Mouse (Mus musculus) forebrain, embryonic 10.5 days (tissue): ENCODE measurements around the gene Isoc2a. TPM values are rescaled to one million over a fixed set of nuclear protein-coding genes. Genes with fewer than 3 reads are reported as not detected.
A peak's percentile ranks its signal among the peaks of the same experiment; 100 is the strongest.

Experiments used
- DNase-seq: peaks from one replicate; pipeline ENCODE4 v3.0.0-alpha.2; 2017; ENCODE audit warnings: low spot score; ENCODE audit errors: extremely low spot score
- H3K27ac ChIP-seq: fragments of 300-500 bp; sonication (generic); 2 replicates; pipeline ENCODE4 v1.5.1; 2016; ENCODE audit warnings: mild to moderate bottlenecking
- H3K27me3 ChIP-seq: fragments of 300-500 bp; sonication (generic); 2 replicates; pipeline ENCODE4 v1.6.1; 2016; ENCODE audit warnings: mild to moderate bottlenecking; ENCODE audit not compliant: poor library complexity, severe bottlenecking
- H3K36me3 ChIP-seq: fragments of 300-500 bp; sonication (generic); replicated peaks from 2 replicates; pipeline ENCODE4 v1.6.1; 2016; ENCODE audit warnings: mild to moderate bottlenecking, moderate library complexity
- H3K4me1 ChIP-seq: fragments of 300-500 bp; sonication (generic); 2 replicates; pipeline ENCODE4 v1.6.1; 2016
- H3K4me3 ChIP-seq: fragments of 300-500 bp; sonication (generic); 2 replicates; pipeline ENCODE4 v1.5.1; 2016; ENCODE audit warnings: mild to moderate bottlenecking, moderate library complexity
- H3K9me3 ChIP-seq: fragments of 300-500 bp; sonication (generic); 2 replicates; pipeline ENCODE4 v1.6.1; 2016; ENCODE audit warnings: mild to moderate bottlenecking, moderate library complexity
- WGBS: fragments of 180-500 bp; shearing (Covaris S2); methylation state at CpG from one replicate; pipeline ENCODE4 v1.1.7; 2016; 5-methylcytosine and 5-hydroxymethylcytosine counted together
- polyA plus RNA-seq: library from polyadenylated mRNA; unstranded; fragments of >200 nt; fragmentation: Nextera tagmentation; extraction: Ambion mirVana; gene quantifications from 2 replicates; pipeline ENCODE4 v1.2.1, GENCODE M21; 2016

Isoc2a gene
- polyA plus RNA-seq, 1 experiment from 2014 or later, result 0.73 TPM

DNA sequence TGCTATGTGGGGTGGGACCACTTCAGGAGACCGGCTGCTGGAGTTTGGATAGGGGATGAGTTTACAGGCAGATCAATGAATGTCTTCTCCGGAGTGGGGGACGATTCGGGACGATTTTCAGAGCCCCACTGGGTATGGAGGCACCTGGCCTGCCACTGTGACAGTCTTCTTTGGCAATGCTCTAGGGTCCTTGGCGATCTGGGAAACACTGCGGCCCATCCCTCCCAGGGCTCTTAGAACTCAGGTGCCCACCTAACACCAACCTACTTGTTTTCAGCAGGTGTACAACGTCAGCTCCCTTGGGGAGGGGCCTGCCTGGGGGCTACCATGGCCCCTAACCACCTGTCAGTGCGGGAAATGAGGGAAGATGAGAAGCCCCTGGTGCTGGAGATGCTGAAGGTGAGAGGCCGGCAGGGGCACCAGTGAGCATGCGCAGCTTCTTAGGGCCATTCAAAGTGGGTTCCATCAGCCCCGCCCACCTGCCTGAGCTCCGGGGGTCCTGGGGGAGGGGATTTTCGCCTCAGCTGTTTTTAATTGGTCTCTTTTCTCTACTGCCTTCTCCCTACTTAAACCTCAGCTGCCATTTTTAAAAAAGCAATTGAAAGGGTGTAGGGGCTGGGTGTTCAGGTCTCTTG lies 46.1 kb downstream of the Isoc2a start:
- WGBS, result 2% methylated on average over 14 of the region's 14 CpGs
- peak; percentile 88 for DNase-seq
- Histone ChIP-seq H3K9me3 (peaks cover 4% of the 10 kb centered on the region; the same call in 1 of the 2 replicates), H3K27me3 (no peaks in the 10 kb centered on the region), H3K4me3 (peak overlapping the region; percentile 53), H3K36me3 (peaks cover 37% of the 10 kb centered on the region), H3K4me1 (peaks cover 79% of the 10 kb centered on the region), H3K27ac (peak overlapping the region; percentile 92)

DNA sequence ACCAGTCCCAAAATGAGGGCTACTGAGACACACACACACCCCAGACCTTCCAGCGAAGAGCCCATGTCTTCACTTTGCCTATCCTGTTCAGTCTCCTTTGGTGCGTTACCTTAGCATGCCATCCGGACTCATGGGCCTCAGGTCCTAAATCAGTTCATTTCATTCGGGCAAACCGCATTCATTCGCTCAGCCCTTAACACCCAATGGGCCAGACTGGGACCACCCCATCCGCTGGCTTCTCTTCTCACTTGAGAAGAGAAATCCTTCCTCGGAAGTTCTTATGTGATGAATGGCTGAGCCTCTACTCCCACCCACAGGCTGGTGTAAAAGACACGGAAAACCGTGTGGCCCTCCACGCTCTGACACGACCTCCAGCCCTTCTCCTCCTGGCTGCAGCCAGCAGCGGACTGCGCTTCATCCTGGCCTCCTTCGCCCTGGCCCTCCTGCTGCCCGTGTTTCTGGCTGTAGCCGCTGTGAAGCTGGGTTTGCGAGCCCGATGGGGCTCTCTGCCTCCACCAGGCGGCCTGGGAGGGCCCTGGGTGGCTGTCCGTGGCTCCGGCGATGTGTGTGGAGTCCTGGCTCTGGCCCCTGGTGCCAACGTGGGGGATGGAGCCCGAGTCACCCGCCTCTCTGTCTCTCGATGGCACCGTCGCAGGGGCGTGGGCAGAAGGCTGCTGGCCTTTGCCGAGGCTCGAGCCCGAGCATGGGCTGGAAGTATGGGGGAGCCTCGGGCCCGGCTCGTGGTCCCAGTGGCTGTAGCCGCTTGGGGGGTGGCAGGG lies 46.8 kb downstream of the Isoc2a start:
- H3K36me3 ChIP-seq, result peaks cover 30% of the 10 kb centered on the region
- H3K4me1 ChIP-seq, result peaks cover 81% of the 10 kb centered on the region
- H3K4me3 ChIP-seq, result peak overlapping the region; percentile 53
- H3K9me3 ChIP-seq, result peaks cover 4% of the 10 kb centered on the region; the same call in 1 of the 2 replicates
- DNase-seq, result peak; percentile 64
- H3K27ac ChIP-seq, result peak overlapping the region; percentile 92
- no peaks in the 10 kb centered on the region for H3K27me3 ChIP-seq
- 4% methylated on average over 37 of the region's 37 CpGs for WGBS

DNA sequence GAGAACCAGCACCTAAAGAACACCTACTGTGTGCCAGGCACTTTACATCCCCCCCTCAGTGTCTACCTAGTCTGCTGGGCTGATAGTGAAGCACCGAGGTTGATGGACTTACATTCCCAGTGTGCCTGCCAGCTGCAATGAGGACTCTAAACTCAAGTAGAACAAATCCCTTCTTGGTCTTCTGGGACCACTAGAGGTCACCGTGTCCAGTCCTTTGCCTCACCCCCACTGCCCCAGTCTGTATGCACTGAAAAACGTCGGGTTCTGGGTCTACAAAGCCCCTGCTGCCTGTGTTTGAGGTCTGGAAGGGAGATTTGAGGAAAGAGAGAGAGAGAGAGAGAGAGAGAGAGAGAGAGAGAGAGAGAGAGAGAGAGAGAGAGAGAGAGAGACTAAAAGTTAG lies 47.5 kb downstream of the Isoc2a start:
- WGBS, result 4% methylated on average over 4 of the region's 4 CpGs
- Histone ChIP-seq H3K36me3 (peaks cover 23% of the 10 kb centered on the region), H3K27ac (peak overlapping the region; percentile 92), H3K4me1 (peaks cover 77% of the 10 kb centered on the region), H3K4me3 (peak overlapping the region; percentile 53), H3K9me3 (peaks cover 4% of the 10 kb centered on the region; the same call in 1 of the 2 replicates), H3K27me3 (no peaks in the 10 kb centered on the region)
- no peak for DNase-seq

DNA sequence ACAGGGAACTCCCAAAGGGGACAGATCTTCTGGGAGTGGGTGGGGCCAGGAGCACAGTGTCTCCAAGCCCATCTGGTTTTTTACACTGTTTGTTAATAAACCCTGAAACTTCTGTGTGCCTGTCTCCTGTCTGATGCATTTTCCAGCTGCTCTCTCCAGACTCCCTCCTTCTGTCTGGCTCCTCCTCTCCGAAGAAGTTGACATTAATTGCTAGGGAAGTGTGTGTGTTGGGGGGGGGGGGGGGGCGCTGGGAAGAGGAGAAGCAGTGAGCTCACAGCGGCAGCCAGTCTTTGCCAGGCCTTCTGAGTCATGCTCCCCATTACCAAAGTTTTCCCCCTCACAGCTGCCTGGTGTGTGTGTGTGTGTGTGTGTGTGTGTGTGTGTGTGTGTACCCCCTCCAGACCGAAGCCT lies 47.9 kb downstream of the Isoc2a start:
- H3K9me3 ChIP-seq, result peaks cover 4% of the 10 kb centered on the region; the same call in 1 of the 2 replicates
- no peaks in the 10 kb centered on the region for H3K27me3 ChIP-seq
- H3K4me3 ChIP-seq, result peak overlapping the region; percentile 53
- peaks cover 76% of the 10 kb centered on the region for H3K4me1 ChIP-seq
- WGBS, result 14% methylated on average over 3 of the region's 4 CpGs
- DNase-seq, result no peak
- H3K27ac ChIP-seq, result peak overlapping the region; percentile 92
- peaks cover 19% of the 10 kb centered on the region for H3K36me3 ChIP-seq

DNA sequence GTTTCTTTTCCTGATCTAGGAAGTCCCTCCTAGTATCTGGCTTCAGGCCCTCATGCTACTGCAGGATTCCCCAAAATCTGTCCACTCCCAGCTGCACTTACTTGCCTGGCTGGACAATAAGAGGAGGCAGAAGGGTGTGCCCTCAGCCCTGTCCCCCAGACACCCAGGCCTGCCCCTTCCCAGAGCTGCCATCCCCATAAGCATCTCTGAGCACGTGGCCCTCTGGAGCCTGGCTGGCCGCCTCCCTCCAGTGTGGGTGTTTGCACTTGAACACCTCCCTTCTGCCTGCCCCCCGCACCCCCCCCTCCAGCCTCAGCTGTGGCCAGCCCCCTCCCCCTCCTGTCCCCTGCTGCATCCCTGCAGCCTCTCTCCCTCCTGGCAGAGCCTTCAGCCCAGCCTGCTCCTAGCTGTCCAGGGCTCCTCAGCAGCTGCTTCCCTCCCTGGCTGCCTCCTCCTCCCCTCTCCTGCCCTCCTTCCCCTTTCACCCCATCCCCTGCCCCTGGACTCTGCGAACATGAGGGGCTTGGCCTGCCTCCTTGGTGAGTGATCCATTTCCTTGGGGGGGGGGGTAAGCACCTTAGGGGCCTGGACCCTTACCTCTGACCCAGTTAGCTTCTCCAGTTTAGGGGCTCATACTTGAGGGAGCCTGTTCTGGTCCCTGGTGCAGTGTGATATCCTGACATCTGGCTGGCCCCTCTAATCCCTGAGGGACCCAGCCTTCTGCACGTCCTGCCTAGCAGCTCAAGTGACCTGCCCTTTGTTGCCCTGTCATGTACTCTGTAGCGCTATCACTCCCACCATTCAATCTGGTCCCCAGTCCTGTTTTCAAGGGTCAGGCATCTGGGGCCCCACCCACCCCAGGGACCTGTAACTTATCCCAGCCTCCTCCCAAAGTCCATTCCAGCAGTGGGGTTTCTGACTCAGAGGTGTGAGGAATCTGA lies 48.8 kb downstream of the Isoc2a start, which contains the start of gene Ssc5d:
Gene Ssc5d, plus strand, starts transcription at position 345 of the 941 bp plus-strand sequence.
- Histone ChIP-seq H3K36me3 (peaks cover 11% of the 10 kb centered on the region), H3K27me3 (no peaks in the 10 kb centered on the region), H3K9me3 (0 out of 2 replicates have a peak, but pooled peaks cover 4% of the 10 kb centered on the region), H3K4me1 (peaks cover 70% of the 10 kb centered on the region), H3K27ac (peak within 1 kb of the TSS; percentile 92), H3K4me3 (peak within 1 kb of the TSS; percentile 53)
- peak; percentile 53 for DNase-seq
- 2% methylated on average over 6 of the region's 6 CpGs for WGBS

DNA sequence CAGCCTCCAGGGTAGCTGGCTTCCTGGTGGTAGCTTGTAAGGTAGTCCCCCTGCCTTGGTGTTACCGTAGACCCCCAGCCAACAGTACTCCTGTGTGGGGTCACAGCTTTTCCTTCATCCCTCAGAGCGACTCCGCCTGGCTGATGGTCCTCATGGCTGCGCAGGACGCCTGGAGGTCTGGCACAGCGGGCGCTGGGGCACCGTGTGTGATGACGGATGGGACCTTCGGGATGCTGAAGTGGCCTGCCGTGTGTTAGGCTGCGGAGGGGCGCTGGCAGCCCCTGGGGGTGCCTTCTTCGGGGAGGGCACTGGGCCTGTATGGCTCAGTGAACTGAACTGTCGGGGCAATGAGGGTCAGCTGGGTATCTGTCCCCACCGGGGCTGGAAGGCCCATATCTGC lies 49.9 kb downstream of the Isoc2a start:
- DNase-seq, result no peak
- Histone ChIP-seq H3K4me1 (peaks cover 59% of the 10 kb centered on the region), H3K27me3 (no peaks in the 10 kb centered on the region), H3K27ac (peak overlapping the region; percentile 92), H3K36me3 (no peaks in the 10 kb centered on the region), H3K9me3 (0 out of 2 replicates have a peak, but pooled peaks cover 4% of the 10 kb centered on the region), H3K4me3 (0 out of 2 replicates have a peak overlapping the region, but pooled peaks have one; percentile 29)
- 75% methylated on average over 16 of the region's 16 CpGs for WGBS

DNA sequence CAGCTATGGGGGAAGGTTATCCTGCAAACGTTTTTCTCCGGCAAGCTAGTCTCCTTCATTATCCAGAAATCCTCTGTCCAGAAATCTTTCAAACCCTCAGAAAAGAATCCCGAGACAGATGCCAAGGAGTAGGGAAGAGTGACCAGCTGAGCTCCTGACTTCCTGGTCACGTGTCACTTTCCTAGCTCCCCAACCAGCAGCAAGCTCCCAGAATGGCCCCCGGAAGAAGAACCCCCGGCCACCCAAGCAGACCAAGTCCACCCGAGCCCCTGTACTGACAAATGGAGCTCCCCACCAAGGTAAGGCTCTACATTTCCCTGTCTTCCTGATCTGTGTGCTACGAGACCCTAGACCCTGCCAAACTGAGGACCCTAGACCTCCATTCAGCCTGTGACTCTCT lies 50.8 kb downstream of the Isoc2a start:
- Histone ChIP-seq H3K36me3 (no peaks in the 10 kb centered on the region), H3K4me3 (no peak overlapping the region), H3K27me3 (no peaks in the 10 kb centered on the region), H3K27ac (peak overlapping the region; percentile 92), H3K9me3 (0 out of 2 replicates have a peak, but pooled peaks cover 4% of the 10 kb centered on the region), H3K4me1 (peaks cover 50% of the 10 kb centered on the region)
- DNase-seq, result no peak
- WGBS, result 68% methylated on average over 8 of the region's 8 CpGs

DNA sequence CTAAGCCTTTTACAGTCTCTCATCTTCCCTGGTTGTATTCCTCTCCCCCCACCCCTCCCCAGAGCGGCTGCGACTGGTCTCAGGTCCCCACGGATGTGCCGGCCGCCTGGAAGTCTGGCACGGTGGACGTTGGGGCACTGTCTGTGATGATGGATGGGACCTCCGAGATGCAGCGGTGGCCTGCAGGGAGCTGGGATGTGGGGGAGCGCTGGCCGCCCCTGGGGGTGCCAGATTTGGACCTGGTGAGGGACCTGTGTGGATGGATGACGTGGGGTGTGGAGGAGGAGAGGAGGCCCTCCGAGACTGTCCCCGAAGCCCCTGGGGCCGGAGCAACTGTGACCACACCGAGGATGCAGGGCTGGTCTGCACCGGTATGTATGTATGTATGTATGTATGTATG lies 51.4 kb downstream of the Isoc2a start:
- Histone ChIP-seq H3K4me1 (peaks cover 44% of the 10 kb centered on the region), H3K9me3 (0 out of 2 replicates have a peak, but pooled peaks cover 4% of the 10 kb centered on the region), H3K27ac (no peak overlapping the region), H3K4me3 (no peak overlapping the region), H3K27me3 (no peaks in the 10 kb centered on the region), H3K36me3 (no peaks in the 10 kb centered on the region)
- no peak for DNase-seq
- 86% methylated on average over 17 of the region's 17 CpGs for WGBS

DNA sequence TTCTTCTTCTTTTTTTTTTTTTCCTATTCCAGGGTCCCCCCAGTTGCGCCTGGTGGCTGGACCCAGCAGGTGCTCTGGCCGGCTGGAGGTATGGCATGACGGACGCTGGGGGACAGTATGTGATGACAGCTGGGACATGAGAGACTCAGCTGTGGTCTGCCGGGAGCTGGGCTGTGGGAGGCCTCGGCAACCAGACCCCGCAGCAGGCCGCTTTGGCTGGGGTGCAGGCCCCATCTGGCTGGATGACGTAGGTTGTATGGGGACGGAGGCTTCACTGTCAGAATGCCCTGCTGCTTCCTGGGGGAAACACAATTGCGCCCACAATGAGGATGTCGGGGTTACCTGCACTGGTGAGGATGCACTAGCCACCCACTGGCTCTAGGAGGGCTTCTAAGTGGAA lies 56.1 kb downstream of the Isoc2a start:
- 89% methylated on average over 12 of the region's 12 CpGs for WGBS
- Histone ChIP-seq H3K36me3 (no peaks in the 10 kb centered on the region), H3K9me3 (peaks cover 9% of the 10 kb centered on the region), H3K27ac (no peak overlapping the region), H3K4me1 (peaks cover 2% of the 10 kb centered on the region; the same call in 1 of the 2 replicates), H3K4me3 (no peak overlapping the region), H3K27me3 (no peaks in the 10 kb centered on the region)
- no peak for DNase-seq

DNA sequence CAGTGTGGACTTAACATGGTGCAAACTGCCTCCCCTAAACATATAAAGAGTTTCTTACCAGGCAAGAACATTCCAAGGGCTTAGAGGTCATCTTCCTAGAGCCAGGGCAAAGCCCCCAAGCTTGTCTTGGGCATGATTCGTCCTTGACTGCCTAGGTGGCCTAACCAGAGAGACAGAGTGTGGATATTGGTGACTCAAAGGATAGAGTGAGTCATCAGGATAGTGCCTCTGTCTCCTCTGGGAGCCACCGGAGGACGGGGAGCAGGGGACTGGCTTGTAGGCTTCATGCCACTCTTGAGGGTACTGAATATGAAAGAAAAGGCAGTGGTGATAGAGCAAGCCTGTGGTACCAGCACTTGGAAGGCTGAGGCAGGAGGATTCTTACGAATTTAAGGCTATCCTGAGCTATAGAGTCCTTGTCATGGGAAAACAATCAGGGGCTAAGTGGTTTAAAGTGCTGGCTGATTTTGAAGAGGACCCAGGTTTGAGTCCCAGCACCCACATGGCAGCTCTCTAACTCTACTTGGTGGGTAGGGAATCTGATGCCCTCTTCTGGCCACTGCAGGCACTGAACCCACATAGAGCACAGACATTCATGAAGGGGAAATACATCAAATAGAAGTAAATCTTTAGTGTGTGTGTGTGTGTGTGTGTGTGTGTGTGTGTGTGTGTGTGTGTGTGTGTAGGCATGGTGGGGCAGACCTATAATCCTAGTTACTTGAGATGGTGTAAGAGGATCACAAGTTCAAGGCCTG lies 57.4 kb downstream of the Isoc2a start:
- Histone ChIP-seq H3K36me3 (no peaks in the 10 kb centered on the region), H3K27ac (no peak overlapping the region), H3K4me3 (no peak overlapping the region), H3K9me3 (peaks cover 9% of the 10 kb centered on the region), H3K27me3 (no peaks in the 10 kb centered on the region), H3K4me1 (no peaks in the 10 kb centered on the region)
- DNase-seq, result no peak
- WGBS, result 88% methylated on average over 4 of the region's 4 CpGs

DNA sequence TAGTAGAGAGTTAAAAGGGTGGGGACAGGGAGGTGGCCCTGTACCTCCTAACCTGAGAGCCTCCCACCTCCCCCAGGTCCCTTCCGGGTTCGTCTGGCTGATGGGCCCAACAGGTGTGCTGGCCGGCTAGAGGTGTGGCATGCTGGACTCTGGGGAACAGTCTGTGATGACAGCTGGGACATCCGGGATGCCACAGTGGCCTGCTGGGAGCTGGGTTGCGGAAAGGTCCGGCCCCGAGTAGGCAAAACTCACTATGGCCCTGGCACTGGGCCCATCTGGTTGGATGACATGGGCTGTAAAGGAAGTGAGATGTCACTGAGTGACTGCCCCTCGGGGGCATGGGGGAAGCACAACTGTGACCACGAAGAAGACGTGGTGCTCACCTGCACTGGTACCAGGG lies 59.9 kb downstream of the Isoc2a start:
- WGBS, result 85% methylated on average over 10 of the region's 10 CpGs
- DNase-seq, result no peak
- no peak overlapping the region for H3K27ac ChIP-seq
- peaks cover 9% of the 10 kb centered on the region for H3K9me3 ChIP-seq
- no peaks in the 10 kb centered on the region for H3K36me3 ChIP-seq
- no peaks in the 10 kb centered on the region for H3K27me3 ChIP-seq
- no peaks in the 10 kb centered on the region for H3K4me1 ChIP-seq
- H3K4me3 ChIP-seq, result no peak overlapping the region

DNA sequence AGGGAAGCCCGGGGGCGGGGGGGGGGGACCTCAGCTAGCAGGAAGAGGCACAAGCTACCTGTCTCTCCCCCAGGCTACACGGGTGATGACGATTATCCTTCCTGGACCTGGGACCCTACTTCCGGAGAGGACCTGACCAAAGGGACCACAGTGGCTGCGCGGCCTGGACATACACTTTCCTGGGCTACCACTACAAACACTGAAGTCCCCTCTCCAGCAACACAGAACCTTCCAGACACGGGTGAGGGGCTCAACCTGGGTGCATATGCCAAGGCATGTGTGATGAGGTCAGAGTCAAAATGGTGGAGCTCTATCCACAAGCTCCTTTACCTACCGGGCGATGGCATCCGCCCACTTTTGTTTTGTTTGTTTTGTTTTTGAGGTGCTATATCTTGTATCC lies 60.4 kb downstream of the Isoc2a start:
- DNase-seq, result no peak
- Histone ChIP-seq H3K27me3 (no peaks in the 10 kb centered on the region), H3K36me3 (no peaks in the 10 kb centered on the region), H3K27ac (no peak overlapping the region), H3K4me1 (no peaks in the 10 kb centered on the region), H3K9me3 (peaks cover 9% of the 10 kb centered on the region), H3K4me3 (no peak overlapping the region)
- 88% methylated on average over 11 of the region's 11 CpGs for WGBS
